Mouse (Mus musculus) left cerebral cortex, postnatal 10 days (tissue): ENCODE results near the gene BC037034. TPM values are rescaled to one million over a fixed set of nuclear protein-coding genes. Genes with fewer than 3 reads are reported as not detected.

Experiments
- DNase-seq, 2 experiments: peaks; one replicate each; pipeline ENCODE4 v3.0.0; 2021 to 2022; ENCODE audit warnings: low spot score in 2 of 2, mixed read lengths in 1 of 2; ENCODE audit errors: extremely low spot score in 1 of 2
- intact Hi-C: fragments of 180-260 bp; cut with DNase I; formaldehyde crosslinking; loops from one replicate; pipeline ENCODE4 v1.15.1; 2025
- total RNA-seq, 2 experiments: library from RNA; stranded (reverse); gene quantifications; 2 replicates each; pipeline ENCODE4 v1.2.3; 2021

The BC037034 gene
- 10 to 100 TPM; 74.6 to 75.5 TPM for total RNA-seq

GRCm38 (mm10) chr5:138263260-138264206 is at the start of gene BC037034:
Gene BC037034, minus strand, starts transcription at chr5:138264033.
- peak; percentile 91 to 96 for DNase-seq
- intact Hi-C loops = loop anchor here (5.0 kb wide), 1 partner anchor 179 kb away; the partner anchor contains the start of gene Zfp157

- intact Hi-C loops = no loop called here
- no peak for DNase-seq
These were observed 49.0 kb upstream of the BC037034 start for GRCm38 (mm10) chr5:138312795-138313194.

- intact Hi-C loops = no loop called here
- no peak for DNase-seq
These were observed 35.8 kb upstream of the BC037034 start for GRCm38 (mm10) chr5:138299613-138300012.

GRCm38 (mm10) chr5:138294158-138294557 is 30.3 kb upstream of the BC037034 start:
- DNase-seq = no peak
- intact Hi-C loops = no loop called here

- intact Hi-C loops = no loop called here
These were observed 27.8 kb upstream of the BC037034 start for GRCm38 (mm10) chr5:138291638-138292037.

GRCm38 (mm10) chr5:138287861-138288260 is 24.0 kb upstream of the BC037034 start:
- DNase-seq = no peak
- intact Hi-C loops = no loop called here

More at GRCm38 (mm10) chr5:138291638-138292037, 27.8 kb upstream of the BC037034 start:
- DNase-seq = no peak

- no peak for DNase-seq
- intact Hi-C loops = no loop called here
These were observed 19.7 kb upstream of the BC037034 start for GRCm38 (mm10) chr5:138283540-138283939.

- intact Hi-C loops = no loop called here
- DNase-seq = no peak
These were observed 18.0 kb upstream of the BC037034 start for GRCm38 (mm10) chr5:138281798-138282197.

- intact Hi-C loops = no loop called here
- DNase-seq = no peak
These were observed 17.0 kb upstream of the BC037034 start for GRCm38 (mm10) chr5:138280829-138281228.

- intact Hi-C loops = no loop called here
- DNase-seq = no peak
These were observed 16.6 kb upstream of the BC037034 start for GRCm38 (mm10) chr5:138280425-138280768.

GRCm38 (mm10) chr5:138279585-138280424 is 16.0 kb upstream of the BC037034 start, which contains the start of the genes Gm43720, Gpc2 and Stag3:
Gene Gm43720, minus strand, starts transcription at chr5:138279958.
Gene Gpc2, minus strand, starts transcription at chr5:138280005.
Gene Stag3, plus strand, starts transcription at chr5:138280240.
- intact Hi-C loops = no loop called here
- DNase-seq = peak; percentile 90 to 95

GRCm38 (mm10) chr5:138277994-138278393 is 14.2 kb upstream of the BC037034 start:
- DNase-seq = no peak
- intact Hi-C loops = no loop called here

GRCm38 (mm10) chr5:138275216-138276050 is 11.6 kb upstream of the BC037034 start:
- intact Hi-C loops = no loop called here
- peak in 1 of 2 experiments; percentile 34 for DNase-seq

- intact Hi-C loops = no loop called here
- no peak for DNase-seq
These were observed 10.4 kb upstream of the BC037034 start for GRCm38 (mm10) chr5:138274186-138274585.

- DNase-seq = peak in 1 of 2 experiments; percentile 41
- intact Hi-C loops = no loop called here
These were observed 8.6 kb upstream of the BC037034 start, which contains the start of gene Gal3st4 for GRCm38 (mm10) chr5:138272409-138272923. Gene Gal3st4, minus strand, starts transcription at chr5:138272840.

GRCm38 (mm10) chr5:138271232-138271631 is 7.4 kb upstream of the BC037034 start:
- intact Hi-C loops = no loop called here
- DNase-seq = no peak

GRCm38 (mm10) chr5:138268980-138269379 is 5.1 kb upstream of the BC037034 start:
- DNase-seq = no peak
- intact Hi-C loops = no loop called here

- DNase-seq = no peak
- intact Hi-C loops = no loop called here
These were observed 3.3 kb upstream of the BC037034 start for GRCm38 (mm10) chr5:138267114-138267513.
